Mouse (Mus musculus) lung, postnatal 0 days (tissue): ENCODE measurements around the gene Cog5.

Source experiments
- CTCF ChIP-seq: IDR thresholded peaks from 2 replicates; pipeline ENCODE4 v1.5.1; 2016; ENCODE audit warnings: antibody characterized with exemption, mild to moderate bottlenecking
- EP300 ChIP-seq: IDR thresholded peaks from 2 replicates; pipeline ENCODE4 v1.6.1; 2016; ENCODE audit warnings: antibody characterized with exemption, mild to moderate bottlenecking, control low read depth

DNA sequence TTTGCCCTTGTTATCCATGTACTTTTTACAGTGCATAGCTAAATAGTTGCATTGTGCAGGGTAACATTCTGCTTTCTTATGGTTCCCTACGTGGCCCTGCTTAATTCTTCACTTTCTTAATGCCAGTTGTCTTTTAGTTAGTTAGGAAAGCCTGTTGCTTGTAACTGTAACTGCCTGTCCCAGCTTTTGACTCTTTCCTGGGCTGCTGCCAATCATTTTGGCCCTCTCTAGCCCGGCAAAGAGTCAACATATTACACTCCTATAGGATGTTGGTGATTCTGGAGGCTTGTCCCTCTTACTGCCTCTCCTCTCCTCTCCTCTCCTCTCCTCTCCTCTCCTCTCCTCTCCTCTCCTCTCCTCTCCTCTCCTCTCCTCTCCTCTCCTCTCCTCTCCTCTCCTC, 51.5 kb downstream of the Cog5 start:
- TF ChIP-seq CTCF, result no peak
- no peak for TF ChIP-seq EP300
